Mouse (Mus musculus) lung, postnatal 25 days (tissue): ENCODE measurements at regions not wholly inside any gene's neighbourhood (a gene's known extent, or its start where the extent isn't known, plus 50 kb on each side); places are given as distances from the start of the nearest gene placed in this dataset.

ENCODE experiments used
- DNase-seq: peaks from one replicate; pipeline ENCODE4 v3.0.0; 2022; ENCODE audit warnings: low spot score

GRCm38 (mm10) chr13:101289407-101289806 is 456.2 kb upstream of the Slc30a5 start:
- DNase-seq = no peak

- no peak for DNase-seq
These were observed 453.9 kb upstream of the Slc30a5 start for GRCm38 (mm10) chr13:101287131-101287530.

- no peak for DNase-seq
These were observed 453.0 kb upstream of the Slc30a5 start for GRCm38 (mm10) chr13:101286029-101286917.

GRCm38 (mm10) chr13:101278127-101278526 is 444.9 kb upstream of the Slc30a5 start:
- DNase-seq = no peak

- no peak for DNase-seq
These were observed 443.5 kb upstream of the Slc30a5 start for GRCm38 (mm10) chr13:101276766-101277165.

- DNase-seq = no peak
These were observed 441.4 kb upstream of the Slc30a5 start for GRCm38 (mm10) chr13:101274470-101275141.

GRCm38 (mm10) chr13:101273321-101273720 is 440.1 kb upstream of the Slc30a5 start:
- DNase-seq = no peak

- DNase-seq = no peak
These were observed 420.7 kb upstream of the Slc30a5 start for GRCm38 (mm10) chr13:101253698-101254468.

GRCm38 (mm10) chr13:101249369-101249768 is 416.1 kb upstream of the Slc30a5 start:
- DNase-seq = no peak

- no peak for DNase-seq
These were observed 411.1 kb upstream of the Slc30a5 start for GRCm38 (mm10) chr13:101244326-101244725.

- DNase-seq = no peak
These were observed 405.6 kb upstream of the Slc30a5 start for GRCm38 (mm10) chr13:101238860-101239259.

GRCm38 (mm10) chr13:101237035-101237434 is 403.8 kb upstream of the Slc30a5 start:
- no peak for DNase-seq

- no peak for DNase-seq
These were observed 402.6 kb upstream of the Slc30a5 start for GRCm38 (mm10) chr13:101235846-101236245.

- DNase-seq = no peak
These were observed 401.9 kb upstream of the Slc30a5 start for GRCm38 (mm10) chr13:101235110-101235509.

GRCm38 (mm10) chr13:101234550-101234949 is 401.3 kb upstream of the Slc30a5 start:
- DNase-seq = no peak

- DNase-seq = no peak
These were observed 400.6 kb upstream of the Slc30a5 start for GRCm38 (mm10) chr13:101233843-101234281.

- DNase-seq = peak; percentile 44
These were observed 400.1 kb upstream of the Slc30a5 start for GRCm38 (mm10) chr13:101233181-101233842.

GRCm38 (mm10) chr13:101229861-101230260 is 396.6 kb upstream of the Slc30a5 start:
- no peak for DNase-seq

GRCm38 (mm10) chr13:101225366-101225765 is 392.1 kb upstream of the Slc30a5 start:
- no peak for DNase-seq

GRCm38 (mm10) chr13:101221331-101222043 is 388.3 kb upstream of the Slc30a5 start:
- no peak for DNase-seq

GRCm38 (mm10) chr13:101219568-101219967 is 386.3 kb upstream of the Slc30a5 start:
- no peak for DNase-seq
